Mouse (Mus musculus) G1E (cell line): ENCODE measurements around the gene Glp2r.

Experiments used
- CTCF ChIP-seq: IDR thresholded peaks from 2 replicates; pipeline ENCODE4 v1.5.1; 2012; ENCODE audit warnings: low read depth, low read length, inconsistent platforms, mixed read lengths
- GATA1 ChIP-seq: IDR thresholded peaks from 2 replicates; pipeline ENCODE4 v1.6.1; 2012; ENCODE audit warnings: borderline replicate concordance, low read length, inconsistent platforms, mixed read lengths
- TAL1 ChIP-seq: conservative IDR thresholded peaks from 2 replicates; pipeline ENCODE4 v1.6.1; 2012; ENCODE audit warnings: low read depth, low read length, inconsistent platforms, mixed read lengths

- no peak for TF ChIP-seq CTCF
- TF ChIP-seq GATA1, result no peak
- no peak for TF ChIP-seq TAL1
Measured at GRCm38 (mm10) chr11:67756287-67756686, 14.7 kb downstream of the Glp2r start.
